Mouse (Mus musculus): ENCODE data around the gene Aup1.

DNA sequence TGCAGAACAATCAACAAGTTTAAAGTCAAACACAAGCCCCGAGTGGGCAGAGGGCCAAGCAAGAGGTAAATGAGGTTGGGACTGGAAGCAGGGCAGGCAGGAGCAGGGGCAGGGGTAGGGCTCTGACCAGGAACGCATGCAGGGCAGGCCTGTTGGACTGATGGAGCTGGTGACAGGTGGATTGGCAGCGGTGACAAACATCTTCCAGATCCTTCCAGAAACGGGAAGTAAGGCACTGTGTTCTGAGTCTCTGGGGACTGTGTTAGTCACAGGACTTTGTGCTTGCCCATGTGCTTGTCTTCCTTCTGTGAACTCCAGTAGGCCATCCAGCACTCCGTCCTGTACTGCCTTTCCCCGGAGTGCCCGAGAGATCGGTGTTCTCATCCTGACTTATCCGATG, 9.6 kb upstream of the Aup1 start:
- TF ChIP-seq CTCF (IDR thresholded peaks at IDR 0.05; ENCODE audit: low read depth, low read length) (no peak), EP300 (IDR thresholded peaks at IDR 0.05; ENCODE audit: insufficient read depth, low read depth, low read length) (no peak)
